In genomic region chr17:29888981-29889980, GRCm38 (mm10) we compare ENCODE assay signal across 8 mouse cellular contexts.
A peak's percentile ranks its signal among the peaks of the same experiment; 100 is the strongest.
DNase-seq lines count a peak whose midpoint lies in the region; ATAC-seq and TF ChIP-seq lines count a peak whose summit lies in the region.

No protein-coding gene starts in this region.

- no peaks in the 10 kb centered on the region for H3K36me3 ChIP-seq in kidney, adult 2 months (ENCODE audit: control insufficient read depth, insufficient read depth, low read length)
- no peaks in the 10 kb centered on the region for H3K36me3 ChIP-seq in embryonic facial prominence, embryonic 15.5 days
- H3K36me3 ChIP-seq in heart, embryonic 15.5 days, result no peaks in the 10 kb centered on the region

- H3K27me3 ChIP-seq in kidney, adult 2 months (replicated peaks; ENCODE audit: control insufficient read depth, insufficient read depth, low read length), result no peaks in the 10 kb centered on the region; the same call in 1 of the 2 replicates
- peaks cover 54% of the 10 kb centered on the region for H3K27me3 ChIP-seq in embryonic facial prominence, embryonic 15.5 days
- peaks cover 44% of the 10 kb centered on the region for H3K27me3 ChIP-seq in heart, embryonic 15.5 days

- ATAC-seq in embryonic facial prominence, embryonic 15.5 days (ENCODE audit: insufficient number of reproducible peaks, low FRiP score, low TSS enrichment, low read depth), result peak; percentile 50; the same call in 1 of the 2 replicates
- ATAC-seq in heart, embryonic 15.5 days (replicated peaks; ENCODE audit: insufficient number of reproducible peaks, insufficient read depth, low FRiP score, low read depth), result peak; percentile 45; the same call in 1 of the 2 replicates
- ATAC-seq in megakaryocyte progenitor cell, adult 5-6 weeks (replicated peaks; ENCODE audit: poor library complexity), result peak; percentile 56

- TF ChIP-seq POLR2A in kidney, adult 2 months (IDR thresholded peaks at IDR 0.05; ENCODE audit: low read depth, low read length), result no peak

- H3K9me3 ChIP-seq in embryonic facial prominence, embryonic 15.5 days (replicated peaks), result no peaks in the 10 kb centered on the region
- H3K9me3 ChIP-seq in heart, embryonic 15.5 days (replicated peaks), result no peaks in the 10 kb centered on the region

- H3K9ac ChIP-seq in embryonic facial prominence, embryonic 15.5 days, result peak overlapping the region; percentile 7
- peak overlapping the region; percentile 69 for H3K9ac ChIP-seq in heart, embryonic 15.5 days

- H3K4me2 ChIP-seq in embryonic facial prominence, embryonic 15.5 days (replicated peaks), result peak overlapping the region; percentile 93
- H3K4me2 ChIP-seq in heart, embryonic 15.5 days, result peak overlapping the region; percentile 99

- H3K4me3 ChIP-seq in kidney, adult 2 months (ENCODE audit: insufficient read depth, low read depth, low read length), result peak overlapping the region; percentile 56
- H3K4me3 ChIP-seq in embryonic facial prominence, embryonic 15.5 days (replicated peaks), result peak overlapping the region; percentile 70
- peak overlapping the region; percentile 61 for H3K4me3 ChIP-seq in heart, embryonic 15.5 days

- no peaks in the 10 kb centered on the region for H3K4me1 ChIP-seq in kidney, adult 2 months (ENCODE audit: control insufficient read depth, insufficient read depth, low read length)
- peaks cover 42% of the 10 kb centered on the region for H3K4me1 ChIP-seq in embryonic facial prominence, embryonic 15.5 days
- H3K4me1 ChIP-seq in heart, embryonic 15.5 days (replicated peaks), result peaks cover 41% of the 10 kb centered on the region

- WGBS in kidney, adult 2 months, result 3% methylated on average over 67 of the region's 67 CpGs
- 1% methylated on average over 67 of the region's 67 CpGs for WGBS in embryonic facial prominence, embryonic 15.5 days
- WGBS in heart, embryonic 15.5 days, result 2% methylated on average over 67 of the region's 67 CpGs

- no peak overlapping the region for H3K27ac ChIP-seq in kidney, adult 2 months (ENCODE audit: insufficient read depth, low read depth, low read length)
- H3K27ac ChIP-seq in embryonic facial prominence, embryonic 15.5 days (replicated peaks), result no peak overlapping the region
- H3K27ac ChIP-seq in heart, embryonic 15.5 days, result peak overlapping the region; percentile 72; the same call in 1 of the 2 replicates

- TF ChIP-seq CTCF in kidney, adult 2 months (conservative IDR thresholded peaks at IDR 0.05; ENCODE audit: insufficient read depth, insufficient read length, low read depth, low read length), result no peak

- DNase-seq in kidney, adult 2 months, result peak; percentile 19
- no peak for DNase-seq in kidney, adult 8-10 months
- peak; percentile 42 to 48 for DNase-seq in adrenal gland, postnatal 36 days
- peak; percentile 39 for DNase-seq in layer of hippocampus, adult 9-11 months
- peak; percentile 74 for DNase-seq in right cerebral cortex, postnatal 4 days

Comparison
In these comparisons a context has a peak if more than half of its experiments do, and no peak if none do; other contexts are left out.
1. DNase-seq: peak in kidney, adult 2 months (single experiment), adrenal gland, postnatal 36 days (2 of 2), layer of hippocampus, adult 9-11 months (single experiment) and right cerebral cortex, postnatal 4 days (single experiment); none in kidney, adult 8-10 months (0 of 2).
2. Peak in every context shown above with its lines, with median percentiles within 50 percentile points of each other: H3K4me3 ChIP-seq and ATAC-seq.